Mouse (Mus musculus) c-Kit-positive CD71-positive TER-119-negative erythroid progenitor cells, embryonic 14.5 days (primary cell): ENCODE data around the gene Nkx2-4.

Source experiments
- DNase-seq: peaks from one replicate; pipeline ENCODE4 v3.0.0-alpha.2; 2013; ENCODE audit warnings: low read depth

Gene Nkx2-4

DNA sequence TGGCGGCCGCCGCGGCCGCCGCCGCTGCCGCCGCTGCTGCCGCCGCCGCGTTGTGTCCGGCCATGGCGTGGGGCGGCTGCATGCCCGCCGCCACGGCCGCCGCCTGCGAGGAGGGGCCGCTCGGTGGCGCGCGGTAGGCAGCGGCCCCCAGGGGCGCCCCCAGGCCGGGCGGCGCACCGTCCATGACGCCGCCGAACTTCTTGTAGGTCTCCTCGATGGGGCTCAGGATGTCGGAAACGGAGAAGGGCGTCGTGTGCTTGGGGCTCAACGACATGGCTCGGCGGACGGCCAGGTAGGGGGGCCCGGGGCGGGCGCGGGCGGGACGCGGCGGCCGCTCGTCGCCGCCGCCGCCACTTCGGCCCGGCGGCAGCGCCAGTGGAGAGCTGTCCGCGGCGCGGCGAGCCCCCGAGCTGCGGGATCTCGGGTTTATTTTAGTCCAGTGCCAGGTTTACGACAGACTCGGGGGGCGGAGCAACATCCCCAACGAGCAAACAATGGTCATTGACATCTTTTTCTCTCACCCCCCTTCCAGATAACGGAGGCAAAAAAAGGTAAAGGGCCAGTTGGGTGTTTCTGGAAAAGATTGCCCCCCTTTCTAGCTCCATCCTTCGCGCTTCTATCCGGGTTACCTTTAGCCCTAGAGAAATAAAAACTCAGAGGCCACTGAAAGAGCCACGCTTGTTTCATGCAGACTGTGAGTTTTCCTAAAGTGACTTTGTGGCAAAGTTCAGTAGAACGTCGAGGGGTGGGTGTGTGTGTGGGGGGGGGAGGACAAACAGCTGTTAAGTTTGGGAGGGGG lies at the start of gene Nkx2-4:
Gene Nkx2-4 (minus strand): TSS at position 374 of the 799 bp plus-strand sequence.
- no peak for DNase-seq

DNA sequence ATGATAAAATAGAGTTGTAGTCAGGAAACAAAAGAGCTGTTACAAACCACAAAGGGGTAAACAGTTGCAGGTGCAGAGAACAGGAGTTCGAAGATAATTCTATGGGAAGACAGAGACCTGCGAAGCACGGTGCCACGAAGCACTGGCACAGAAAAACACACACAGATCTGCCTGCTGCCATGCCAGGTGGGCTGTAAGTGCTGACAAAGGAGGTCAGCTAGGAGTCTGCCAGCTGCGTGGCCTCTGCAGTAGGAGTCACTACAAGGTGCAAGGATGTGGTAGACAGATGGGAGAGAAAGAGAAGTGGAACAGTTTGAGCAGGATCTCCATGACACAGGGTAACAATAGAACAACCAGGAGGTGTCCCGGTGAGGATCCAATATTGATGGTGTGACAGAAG lies 42.1 kb upstream of the Nkx2-4 start:
- DNase-seq = no peak

DNA sequence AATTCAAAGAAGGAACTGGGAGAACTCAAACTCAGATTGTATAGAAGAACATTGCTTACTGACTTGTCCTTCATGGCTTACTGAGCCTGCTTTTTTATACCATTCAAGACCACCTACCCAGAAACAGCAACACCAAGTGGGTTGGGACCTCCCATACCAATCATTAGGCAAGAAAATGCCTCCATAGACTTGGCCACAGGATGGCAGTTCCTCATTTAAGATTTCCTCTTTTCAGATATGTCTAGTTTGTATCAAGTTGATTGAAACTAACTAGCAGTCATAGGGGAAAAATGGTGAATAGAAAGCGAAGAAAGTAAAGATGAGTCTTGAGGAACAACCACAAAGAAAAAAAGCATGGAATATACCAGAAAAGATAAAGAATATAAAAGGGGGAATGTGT lies 34.5 kb upstream of the Nkx2-4 start:
- DNase-seq = no peak

DNA sequence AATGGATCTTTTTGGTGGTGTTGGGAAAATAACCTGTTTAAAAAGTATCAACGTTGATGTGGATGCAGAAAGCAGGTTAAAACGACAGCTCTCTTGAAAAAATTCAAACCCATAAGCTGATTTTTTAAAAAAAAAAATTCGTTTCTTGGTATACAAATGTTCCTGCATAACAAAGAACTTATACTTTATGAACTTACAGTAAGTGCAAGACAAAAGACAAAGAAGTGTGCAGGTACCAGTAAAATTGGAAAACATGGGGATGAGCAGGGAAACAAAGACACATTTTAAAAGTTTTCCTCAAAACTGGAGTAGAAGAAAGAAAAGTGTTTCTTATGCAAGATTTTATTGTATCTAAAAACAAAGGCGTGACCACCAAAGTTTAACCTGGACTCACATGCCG lies 1.2 kb upstream of the Nkx2-4 start:
- no peak for DNase-seq

DNA sequence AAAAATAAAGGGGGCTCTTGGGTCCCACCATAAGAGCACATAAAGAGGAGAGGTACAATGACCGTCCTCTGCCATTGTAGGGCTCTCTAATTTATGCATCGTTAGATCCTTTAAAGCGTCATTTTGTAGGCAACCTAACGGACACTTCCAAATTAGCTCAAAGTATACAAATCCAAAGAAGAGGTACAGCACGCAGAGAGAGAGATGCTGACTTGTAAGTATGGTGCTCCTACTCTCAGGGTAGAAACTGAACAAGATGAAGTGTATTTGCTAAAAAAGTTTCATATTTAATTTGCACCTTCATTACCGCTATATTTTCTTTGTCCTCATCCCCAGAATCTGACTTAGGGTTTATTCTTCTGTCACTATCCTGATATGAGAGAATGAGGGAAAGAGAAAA lies 692 bp upstream of the Nkx2-4 start:
- no peak for DNase-seq

DNA sequence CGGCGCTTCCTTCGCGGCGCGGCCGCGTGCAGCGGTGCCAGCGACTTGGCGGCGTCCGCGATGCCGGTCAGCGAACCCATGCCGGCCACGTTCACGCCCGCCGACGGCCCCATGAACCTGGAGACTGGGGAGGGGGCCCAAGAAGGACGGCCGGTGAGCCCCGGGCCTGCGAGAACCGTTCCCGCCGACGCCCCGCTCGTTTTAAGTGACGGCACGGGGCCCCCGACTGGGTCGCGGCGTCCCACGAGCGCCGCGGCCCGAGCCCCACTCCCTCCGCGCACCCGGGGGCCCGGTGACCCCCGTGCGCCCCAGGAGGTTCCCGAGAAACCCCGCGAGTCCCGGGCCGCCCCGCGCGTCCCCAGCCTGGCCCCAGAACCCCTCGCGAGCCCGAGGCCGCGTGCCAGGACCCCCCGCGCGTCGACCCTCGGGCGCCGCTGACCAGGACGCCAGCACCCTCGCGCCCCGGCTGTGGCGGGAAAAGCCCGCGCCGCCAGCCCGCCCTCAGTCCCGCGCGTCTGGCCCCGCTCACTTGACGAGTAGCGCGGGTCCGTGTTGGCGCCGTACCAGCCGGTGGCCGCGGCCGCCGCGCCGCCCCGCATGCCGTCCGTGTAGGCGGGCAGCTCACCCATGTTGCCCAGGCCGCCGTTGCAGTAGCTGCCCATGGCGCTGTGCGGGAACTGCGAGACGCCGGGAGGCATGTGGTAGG lies 726 bp downstream of the Nkx2-4 start:
- DNase-seq = no peak

DNA sequence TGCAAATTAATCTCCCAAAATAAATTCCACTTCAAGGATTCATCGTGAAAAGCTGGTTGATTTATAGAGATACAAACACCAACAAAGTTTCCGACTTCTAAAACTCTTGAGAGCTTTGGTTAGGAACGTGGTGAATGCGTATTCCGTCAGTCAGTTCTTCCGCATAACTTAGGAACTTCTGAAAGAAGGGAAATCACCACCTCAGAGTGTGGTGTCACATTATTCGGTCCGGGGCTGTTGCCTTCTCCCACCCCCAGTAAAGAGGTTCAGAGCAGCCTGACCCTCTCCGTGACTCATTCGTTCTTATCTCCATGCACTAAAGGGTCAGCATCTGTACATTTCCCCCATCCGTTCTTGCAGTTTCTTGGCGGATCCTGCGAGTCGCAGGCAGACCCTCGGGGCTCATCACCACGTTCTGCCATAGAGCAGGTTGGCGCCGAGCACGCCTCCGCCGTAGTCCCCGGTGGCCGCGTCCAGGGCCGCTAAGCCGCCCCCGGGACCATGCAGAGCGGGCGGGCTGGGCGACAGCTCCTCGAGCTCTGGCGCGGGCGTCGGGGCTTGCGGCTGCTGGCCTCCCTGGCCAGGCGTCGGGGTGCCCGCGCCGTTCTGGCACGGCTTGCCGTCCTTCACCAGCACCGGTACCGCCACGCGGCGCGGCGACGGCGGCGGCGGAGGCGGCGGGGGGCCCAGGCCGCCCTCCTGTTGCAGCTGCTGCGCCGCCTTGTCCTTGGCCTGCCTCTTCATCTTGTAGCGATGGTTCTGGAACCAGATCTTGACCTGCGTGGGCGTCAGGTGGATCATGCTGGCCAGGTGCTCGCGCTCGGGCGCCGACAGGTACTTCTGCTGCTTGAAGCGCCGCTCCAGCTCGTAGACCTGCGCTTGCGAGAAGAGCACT lies 1.5 kb downstream of the Nkx2-4 start:
- DNase-seq = no peak

DNA sequence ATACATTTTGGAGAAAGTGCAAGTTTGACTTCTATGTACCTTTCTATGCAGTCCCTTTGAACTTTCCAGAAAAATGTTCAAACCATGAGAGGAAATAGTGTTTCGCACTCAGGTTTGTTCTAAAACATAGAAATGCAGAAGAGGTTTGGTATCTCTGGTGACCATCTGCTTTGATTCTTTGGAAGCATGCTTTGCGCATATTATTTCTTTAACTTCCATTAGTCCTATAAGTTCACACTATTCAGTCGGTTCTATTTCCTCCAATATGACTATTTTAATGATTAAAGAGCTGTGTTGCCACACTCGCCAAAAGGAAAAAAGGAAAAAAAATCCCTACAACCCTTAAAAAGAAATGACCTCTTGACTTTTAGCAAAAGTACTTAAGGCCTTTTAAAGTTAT lies 2.9 kb downstream of the Nkx2-4 start:
- no peak for DNase-seq

DNA sequence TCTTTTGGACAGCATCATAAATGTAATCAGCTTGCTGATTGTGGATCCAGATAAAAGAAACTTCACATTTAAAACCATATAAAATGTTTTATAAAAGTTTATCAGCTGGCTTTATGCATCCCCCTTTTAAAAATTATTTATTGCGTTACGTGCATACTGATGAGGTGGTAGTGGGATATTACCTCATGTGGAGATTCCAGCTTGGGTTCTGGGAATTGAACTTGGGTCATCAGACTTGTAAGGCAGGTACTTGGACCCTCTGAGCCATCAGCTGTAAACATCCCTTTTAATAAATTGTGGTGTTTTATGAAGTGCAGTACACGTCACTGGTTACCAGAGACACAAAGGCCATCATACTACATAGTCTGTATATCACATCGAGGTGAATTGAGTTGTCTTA lies 10.8 kb downstream of the Nkx2-4 start:
- no peak for DNase-seq

DNA sequence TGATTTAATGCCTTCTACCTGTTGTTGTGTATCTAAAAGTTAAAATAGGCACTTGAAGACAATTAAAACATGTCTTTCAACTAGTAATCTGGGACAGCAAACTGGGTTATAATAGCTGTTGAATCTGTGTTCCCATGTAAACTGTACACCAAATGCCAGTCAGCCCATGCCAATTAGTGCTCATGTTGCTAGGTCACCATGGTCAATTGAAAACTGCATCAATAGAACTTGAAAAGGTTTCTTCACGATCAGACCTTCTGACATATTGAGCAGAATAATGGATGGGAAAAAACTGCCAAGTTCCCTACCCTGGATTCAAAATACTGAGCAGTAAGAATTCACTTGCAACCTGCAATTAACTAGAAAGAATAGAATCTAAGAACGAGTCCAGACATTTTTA lies 11.3 kb downstream of the Nkx2-4 start:
- no peak for DNase-seq

DNA sequence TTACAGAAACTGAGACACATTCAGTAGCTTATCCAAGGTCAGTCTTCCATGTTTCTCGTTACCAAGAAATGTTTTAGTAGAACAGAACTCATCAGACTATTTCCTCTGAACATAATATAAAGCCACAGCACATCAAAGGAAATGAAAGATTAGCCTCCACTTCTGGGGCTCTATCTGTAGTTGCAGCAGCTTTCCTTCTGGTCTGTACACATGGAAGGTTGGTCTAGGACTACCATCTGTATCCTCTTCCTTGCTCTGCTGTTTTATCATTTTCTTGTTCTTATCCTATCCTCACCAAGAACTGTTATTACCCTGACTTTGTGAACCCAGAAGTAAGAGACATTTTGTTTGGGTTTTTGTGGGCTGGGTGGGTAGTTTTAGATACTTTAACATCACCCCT lies 14.9 kb downstream of the Nkx2-4 start:
- no peak for DNase-seq

DNA sequence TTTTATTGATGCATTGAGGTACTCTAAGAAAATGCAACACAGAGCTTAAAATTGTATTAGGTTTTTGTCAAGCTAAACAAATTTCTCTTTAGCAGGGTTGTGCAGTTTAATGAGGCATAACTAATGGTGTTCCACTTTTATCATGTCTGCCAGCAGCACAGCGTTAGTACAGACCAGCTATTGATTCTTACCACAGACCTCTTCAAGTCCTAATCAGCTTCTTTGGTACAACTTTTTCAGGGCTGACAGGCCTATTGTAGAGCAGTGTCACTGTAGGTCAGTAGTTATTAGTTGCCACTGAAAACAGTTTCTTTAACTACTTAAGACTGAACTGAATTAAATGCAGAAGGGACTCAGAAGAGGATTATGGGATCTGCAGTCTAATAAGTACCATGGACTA lies 16.2 kb downstream of the Nkx2-4 start:
- DNase-seq = no peak

DNA sequence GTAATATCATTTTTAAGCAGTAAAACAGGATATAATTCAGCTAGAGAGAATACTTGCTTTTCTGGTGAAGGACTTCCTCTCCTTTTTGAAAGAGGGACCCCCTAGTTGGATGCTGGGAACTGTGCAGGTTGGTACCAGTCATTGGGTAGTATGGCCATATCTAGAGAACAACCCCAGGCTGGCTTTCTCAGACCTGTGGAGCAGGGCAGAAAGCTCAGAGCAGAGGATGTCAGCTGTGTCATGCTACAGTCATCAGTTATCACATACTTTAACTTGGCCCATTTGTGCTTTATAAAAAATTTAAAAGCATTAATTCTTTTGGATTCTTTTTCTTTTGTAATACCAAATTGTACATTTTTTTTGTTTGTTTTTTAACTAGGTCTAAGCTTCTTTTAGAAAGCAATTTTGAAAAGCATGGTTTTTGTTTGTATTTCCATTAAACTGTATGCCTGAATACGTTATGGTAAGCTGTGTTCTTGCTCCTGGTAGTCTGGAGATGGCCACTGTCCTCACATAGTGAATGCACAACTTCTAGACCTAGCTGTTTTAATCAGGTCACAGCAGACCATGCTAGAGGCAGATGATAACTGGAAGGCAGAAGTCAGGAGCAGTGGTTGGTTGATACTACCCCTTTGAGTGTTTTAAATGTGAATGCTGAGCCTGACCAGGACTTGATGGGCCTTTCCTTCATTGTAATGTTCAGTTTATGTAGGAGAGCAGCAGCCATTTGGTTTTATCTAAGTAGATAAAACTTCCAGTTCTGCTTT lies 17.6 kb downstream of the Nkx2-4 start:
- DNase-seq = no peak

DNA sequence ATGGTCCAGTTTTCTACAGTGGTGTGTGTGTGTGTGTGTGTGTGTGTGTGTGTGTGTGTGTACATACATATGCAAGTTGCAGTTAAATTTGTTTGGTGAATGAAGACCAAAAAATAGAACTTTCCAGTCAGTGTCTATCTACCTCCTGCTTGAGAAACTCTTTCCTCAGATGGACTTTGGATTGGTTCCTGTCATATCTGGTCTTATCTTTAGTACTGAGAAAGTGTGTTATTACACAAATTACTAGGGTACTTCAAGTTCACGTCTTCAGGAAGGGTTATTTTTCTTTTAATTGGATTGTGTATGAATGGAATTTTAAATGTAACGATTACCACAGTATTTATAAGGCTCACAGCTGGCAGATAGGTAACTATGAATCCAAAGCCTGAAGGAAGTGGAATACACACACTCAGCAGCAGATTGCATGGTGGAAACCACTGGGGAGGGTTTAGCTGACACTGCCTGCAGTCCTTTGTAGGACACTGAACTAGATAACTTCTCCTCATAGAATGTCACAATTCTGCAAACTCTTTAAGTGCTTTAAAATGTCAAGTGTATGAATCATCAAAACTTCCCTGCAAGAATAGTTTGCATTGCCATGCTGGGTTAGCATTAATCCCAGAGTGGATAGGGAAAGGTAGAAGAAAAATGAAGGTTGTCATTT lies 31.9 kb downstream of the Nkx2-4 start:
- no peak for DNase-seq

DNA sequence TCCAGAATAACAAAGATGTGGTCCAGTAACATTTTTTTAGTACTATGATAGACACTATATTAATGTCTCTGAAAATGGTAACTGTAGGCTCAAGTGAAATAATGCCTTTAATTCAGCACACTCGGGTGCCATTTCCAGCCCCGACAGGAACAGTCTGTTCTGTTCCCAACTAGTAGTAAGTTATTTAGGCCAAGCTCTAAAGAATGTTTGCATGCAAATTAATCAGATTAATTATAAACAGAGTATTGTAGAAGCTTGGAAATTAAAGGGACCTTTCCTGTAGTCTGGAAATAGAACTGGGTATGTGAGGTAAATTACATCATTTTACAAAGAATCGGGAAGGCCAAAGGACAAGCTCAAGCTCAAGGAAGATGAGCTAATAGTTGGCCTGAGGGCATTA lies 38.2 kb downstream of the Nkx2-4 start:
- DNase-seq = no peak

DNA sequence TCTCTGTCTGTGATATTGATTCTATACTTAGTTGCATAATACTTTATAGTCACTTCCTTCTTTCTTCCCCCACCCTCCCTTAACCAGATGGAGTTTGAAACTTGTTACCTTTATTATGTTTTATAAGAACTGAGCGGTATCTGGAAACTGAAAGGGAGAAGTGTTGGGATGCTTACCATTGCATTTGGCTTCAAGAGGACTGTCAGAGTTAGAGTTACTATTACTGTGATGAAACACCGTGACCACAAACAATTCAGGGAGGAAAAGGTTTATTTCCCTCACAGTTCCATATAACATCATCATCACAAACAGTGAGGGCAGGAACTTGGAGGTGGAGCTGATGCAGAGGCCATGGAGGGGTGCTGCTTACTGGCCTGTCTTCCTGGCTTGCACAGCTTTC lies 49.4 kb downstream of the Nkx2-4 start:
- no peak for DNase-seq
